Mouse (Mus musculus) kidney, adult 2 months (tissue): ENCODE measurements around the gene Iyd. TPM values are rescaled to one million over a fixed set of nuclear protein-coding genes. Genes with fewer than 3 reads are reported as not detected.

ENCODE experiments used
- DNase-seq: peaks from one replicate; pipeline ENCODE4 v3.0.0; 2021
- H3K27ac ChIP-seq: fragments of 200-500 bp; 2 replicates; pipeline ENCODE4 v1.5.1; 2012; ENCODE audit warnings: low read depth, low read length, control low read depth, inconsistent platforms; ENCODE audit not compliant: insufficient read depth
- H3K27me3 ChIP-seq: fragments of 200-500 bp; replicated peaks from 2 replicates; pipeline ENCODE4 v1.6.1; 2012; ENCODE audit warnings: mild to moderate bottlenecking, moderate library complexity, low read length, inconsistent platforms; ENCODE audit not compliant: control insufficient read depth, insufficient read depth
- H3K36me3 ChIP-seq: fragments of 200-500 bp; 2 replicates; pipeline ENCODE4 v1.6.1; 2012; ENCODE audit warnings: mild to moderate bottlenecking, moderate library complexity, low read length, inconsistent platforms; ENCODE audit not compliant: control insufficient read depth, insufficient read depth
- H3K4me1 ChIP-seq: fragments of 200-500 bp; 2 replicates; pipeline ENCODE4 v1.6.1; 2011; ENCODE audit warnings: low read length; ENCODE audit not compliant: control insufficient read depth, insufficient read depth
- H3K4me3 ChIP-seq: fragments of 200-500 bp; 2 replicates; pipeline ENCODE4 v1.5.1; 2011; ENCODE audit warnings: mild to moderate bottlenecking, low read depth, low read length, control low read depth; ENCODE audit not compliant: insufficient read depth
- CTCF ChIP-seq: fragments of 200-500 bp; conservative IDR thresholded peaks from 2 replicates; pipeline ENCODE4 v1.5.1; 2011; ENCODE audit warnings: low read depth, mild to moderate bottlenecking, control low read depth, low read length, moderate library complexity, mixed read lengths; ENCODE audit not compliant: insufficient read depth, insufficient read length
- POLR2A ChIP-seq: fragments of 200-500 bp; IDR thresholded peaks from one replicate; pipeline ENCODE4 v1.6.1; 2011; ENCODE audit warnings: low read depth, low read length, control low read depth
- WGBS: fragments of 180-500 bp; shearing (Covaris S2); methylation state at CpG from one replicate; pipeline ENCODE4 v1.1.7; 2018; 5-methylcytosine and 5-hydroxymethylcytosine counted together
- polyA plus RNA-seq: library from polyadenylated mRNA; depleted of rRNA; stranded (reverse); fragments of >200 nt; gene quantifications from 2 replicates; pipeline ENCODE4 v1.2.3, GENCODE M21; 2012; rRNA removed

The Iyd gene
- polyA plus RNA-seq, 1 experiment: 30.7 TPM

DNA sequence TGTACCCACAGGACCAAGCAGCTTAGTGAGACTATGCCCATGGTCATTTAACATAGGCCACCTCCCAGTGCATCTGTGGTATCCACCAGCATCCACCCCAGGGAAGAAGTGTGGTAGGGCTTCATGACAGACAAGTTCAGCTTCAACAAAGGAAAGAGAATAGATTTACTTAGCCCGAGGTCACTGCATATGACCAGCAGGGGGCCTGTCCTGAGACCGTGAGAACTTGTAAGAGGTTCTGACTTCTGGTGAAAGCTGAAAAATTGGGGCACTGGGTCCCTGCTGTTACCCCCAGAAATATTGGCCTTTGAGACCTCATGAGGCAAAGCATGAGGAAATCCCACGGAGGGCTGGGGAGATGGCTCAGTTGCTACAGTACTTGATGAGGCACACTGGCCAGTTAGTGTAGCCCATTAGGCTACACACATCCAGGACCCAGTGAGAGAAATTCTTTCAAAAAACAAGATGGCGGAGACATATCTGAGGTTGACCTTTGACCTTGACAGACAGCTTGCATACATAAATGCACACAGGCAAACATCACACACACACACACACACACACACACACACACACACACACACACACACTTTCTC lies 34.0 kb downstream of the Iyd start:
- no peaks in the 10 kb centered on the region for H3K36me3 ChIP-seq
- peak; percentile 53 for TF ChIP-seq CTCF
- no peak for TF ChIP-seq POLR2A
- H3K27ac ChIP-seq: no peak overlapping the region
- DNase-seq: peak; percentile 55
- no peak overlapping the region for H3K4me3 ChIP-seq
- H3K27me3 ChIP-seq: no peaks in the 10 kb centered on the region; the same call in 1 of the 2 replicates
- no peaks in the 10 kb centered on the region for H3K4me1 ChIP-seq
- 71% methylated on average over 4 of the region's 4 CpGs for WGBS

DNA sequence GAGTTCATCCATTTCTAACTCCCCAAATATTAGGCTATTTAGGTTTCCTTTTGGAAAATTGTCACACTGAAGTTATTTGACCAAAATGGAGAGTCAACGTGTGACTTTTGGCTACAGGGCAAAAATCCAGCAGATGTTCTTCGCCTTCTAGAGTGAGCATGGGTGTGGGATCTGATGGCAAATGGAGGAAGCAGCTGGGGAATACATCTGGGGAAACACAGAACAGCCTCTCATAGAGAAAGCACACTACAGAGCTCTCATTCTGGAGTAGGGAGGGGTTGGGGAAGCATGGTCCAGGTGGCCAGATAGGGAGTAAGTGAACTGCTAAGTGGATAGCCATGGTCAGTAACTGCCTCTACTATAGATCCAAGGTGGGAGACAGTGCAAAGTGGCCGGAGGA lies 50.6 kb downstream of the Iyd start:
- Histone ChIP-seq H3K4me1 (no peaks in the 10 kb centered on the region), H3K36me3 (no peaks in the 10 kb centered on the region), H3K4me3 (no peak overlapping the region), H3K27ac (no peak overlapping the region), H3K27me3 (no peaks in the 10 kb centered on the region)
- TF ChIP-seq CTCF (no peak), POLR2A (no peak)
- WGBS: 90% methylated on average over 3 of the region's 3 CpGs
- no peak for DNase-seq

DNA sequence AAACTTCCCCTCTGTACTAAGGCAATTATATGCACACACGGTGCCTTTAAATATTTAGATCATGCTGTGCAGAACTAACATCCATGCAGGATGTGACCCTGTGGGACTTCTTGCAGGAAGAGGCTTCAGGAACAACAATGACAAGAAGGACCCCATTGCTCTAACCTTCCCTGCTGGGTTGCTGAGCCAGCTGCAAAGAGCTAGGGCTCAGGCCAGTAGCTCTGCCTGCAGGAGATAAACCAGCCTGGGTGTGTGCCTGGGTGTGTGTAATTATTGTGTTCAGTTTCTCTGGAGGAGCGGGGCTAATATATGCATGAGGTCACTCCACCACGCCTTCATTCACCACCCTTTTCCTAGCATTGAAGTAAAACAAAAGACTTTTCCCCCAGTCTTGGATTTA lies 51.8 kb downstream of the Iyd start:
- H3K4me3 ChIP-seq: no peak overlapping the region
- H3K27ac ChIP-seq: no peak overlapping the region
- no peaks in the 10 kb centered on the region for H3K27me3 ChIP-seq
- WGBS: 51% methylated on average over 3 of the region's 3 CpGs
- peak; percentile 12 for DNase-seq
- no peaks in the 10 kb centered on the region for H3K4me1 ChIP-seq
- H3K36me3 ChIP-seq: no peaks in the 10 kb centered on the region
- TF ChIP-seq CTCF (no peak), POLR2A (no peak)

DNA sequence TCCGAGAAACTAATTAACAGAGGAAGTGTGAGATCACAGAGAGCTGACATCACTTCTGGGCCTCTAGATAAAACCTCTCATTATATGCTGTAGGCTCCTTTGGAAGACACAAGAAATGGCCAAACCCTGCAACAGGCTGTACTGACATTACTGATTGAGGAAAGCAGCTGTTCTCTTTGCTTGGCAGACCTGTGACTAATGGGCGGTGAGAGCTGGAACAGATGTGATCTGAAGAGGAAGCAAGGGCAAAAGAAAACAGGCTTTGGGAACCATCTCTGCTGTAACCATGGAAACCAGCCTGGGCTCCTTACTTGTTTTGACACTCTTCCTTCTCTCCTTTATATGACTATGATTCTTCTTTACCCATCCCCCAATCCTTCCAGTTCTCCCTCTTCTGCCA lies 56.7 kb downstream of the Iyd start:
- TF ChIP-seq POLR2A: no peak
- TF ChIP-seq CTCF: no peak
- Histone ChIP-seq H3K27me3 (0 out of 2 replicates have a peak, but pooled peaks cover 1% of the 10 kb centered on the region), H3K4me1 (no peaks in the 10 kb centered on the region), H3K27ac (no peak overlapping the region), H3K4me3 (no peak overlapping the region), H3K36me3 (no peaks in the 10 kb centered on the region)
- 85% methylated on average over 2 of the region's 2 CpGs for WGBS
- no peak for DNase-seq

DNA sequence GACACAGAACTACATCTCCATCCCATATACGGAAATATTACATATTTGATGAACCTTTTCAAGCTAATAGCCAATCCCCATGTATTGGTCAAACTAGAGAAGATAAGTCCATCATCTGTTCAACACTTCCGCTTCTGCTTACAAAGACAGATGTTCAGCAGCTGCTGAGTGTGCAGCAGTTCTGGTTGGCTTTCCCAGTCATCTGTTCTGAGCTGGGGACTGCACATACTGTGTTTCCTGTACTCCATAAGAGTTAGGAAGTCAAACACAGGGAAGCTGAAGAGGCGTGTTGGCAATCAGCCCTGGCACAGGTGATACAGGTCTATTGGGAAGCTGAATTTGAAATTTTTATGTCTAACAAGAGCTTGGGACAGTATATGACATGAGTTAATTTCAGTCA lies 57.7 kb downstream of the Iyd start:
- Histone ChIP-seq H3K4me1 (no peaks in the 10 kb centered on the region), H3K27me3 (0 out of 2 replicates have a peak, but pooled peaks cover 1% of the 10 kb centered on the region), H3K27ac (no peak overlapping the region), H3K4me3 (no peak overlapping the region), H3K36me3 (no peaks in the 10 kb centered on the region)
- whole genome bisulfite sequencing: 88% methylated on average over 3 of the region's 3 CpGs
- no peak for DNase-seq
- TF ChIP-seq POLR2A: no peak
- TF ChIP-seq CTCF: no peak

Other genes with a start within 250 kb of the Iyd start
- gene Ppp1r14c, start 174.2 kb upstream of the Iyd start, polyA plus RNA-seq: 0.10 and 0.38 TPM in 2 replicates
- 5.0 TPM in 2 replicates for gene Plekhg1, start 200.1 kb downstream of the Iyd start, polyA plus RNA-seq